Mouse (Mus musculus): Measurements from ENCODE around the gene Eng. TPM values are rescaled to one million over a fixed set of nuclear protein-coding genes. Genes with fewer than 3 reads are reported as not detected.

Eng gene
- total and polyA plus RNA-seq, 3 experiments: 0.08 to 0.47 (median 0.13) TPM

DNA sequence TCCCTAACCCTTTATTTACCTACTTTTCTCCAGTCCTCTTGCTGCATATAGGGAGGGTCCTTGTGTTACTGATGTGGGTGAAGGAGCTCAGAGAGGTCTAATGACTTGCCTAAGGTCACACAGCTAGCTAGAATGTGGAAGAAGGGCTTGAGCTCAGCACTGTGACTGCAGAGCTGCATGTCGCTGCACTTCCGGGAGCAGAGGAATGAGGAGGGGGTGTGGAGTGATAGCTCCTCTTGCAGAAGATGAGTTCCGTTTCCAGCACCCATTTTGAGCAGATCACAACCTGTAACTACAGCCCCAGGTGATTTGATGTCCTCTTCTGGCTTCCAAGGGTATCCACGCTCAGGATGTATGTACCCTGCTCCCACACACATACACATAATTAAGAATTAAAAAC is 77.8 kb downstream of the Eng start:
- no peaks in the 10 kb centered on the region for H3K27me3 ChIP-seq (replicated peaks)
- DNase-seq (ENCODE audit: extremely low read depth): no peak
- TF ChIP-seq USF2 (conservative IDR thresholded peaks at IDR 0.05; ENCODE audit: low read depth, low read length): no peak
- peaks cover 27% of the 10 kb centered on the region for H3K79me2 ChIP-seq (replicated peaks; ENCODE audit: control insufficient read depth, extremely low read depth, insufficient read depth, poor library complexity, severe bottlenecking)
- H3K4me2 ChIP-seq (ENCODE audit: insufficient read depth, low read depth, poor library complexity, severe bottlenecking): no peak overlapping the region
- no peak overlapping the region for H3K27ac ChIP-seq (ENCODE audit: insufficient read depth, low read depth)
- dilution Hi-C loops (cut with MboI; ENCODE audit: extremely low pct_ligation_motif_present, extremely low pct_unique_long_range_greater_than_20kb, low sequenced_read_pairs): no loop called here
- peaks cover 24 to 53% of the 10 kb centered on the region in 2 experiments for H3K36me3 ChIP-seq (replicated peaks in 1 of 2; ENCODE audit: control insufficient read depth in 1 of 2, insufficient read depth in 1 of 2, low read length in 1 of 2)
- H3K4me1 ChIP-seq (ENCODE audit: control insufficient read depth in 1 of 2, insufficient read depth in 2 of 2): peaks cover 33 to 69% of the 10 kb centered on the region in 2 experiments
- H3K9ac ChIP-seq (ENCODE audit: insufficient read depth, low read depth): no peak overlapping the region
- in situ Hi-C loops (cut with MboI; ENCODE audit: low pct_ligation_motif_present, low pct_unique_long_range_greater_than_20kb, low sequenced_read_pairs): no loop called here
- H3K4me3 ChIP-seq (replicated peaks in 1 of 3; ENCODE audit: low read depth in 2 of 3, low read length in 2 of 3, poor library complexity in 1 of 3): no peak overlapping the region
- H3K9me3 ChIP-seq (replicated peaks; ENCODE audit: low read length): peaks cover 4% of the 10 kb centered on the region

DNA sequence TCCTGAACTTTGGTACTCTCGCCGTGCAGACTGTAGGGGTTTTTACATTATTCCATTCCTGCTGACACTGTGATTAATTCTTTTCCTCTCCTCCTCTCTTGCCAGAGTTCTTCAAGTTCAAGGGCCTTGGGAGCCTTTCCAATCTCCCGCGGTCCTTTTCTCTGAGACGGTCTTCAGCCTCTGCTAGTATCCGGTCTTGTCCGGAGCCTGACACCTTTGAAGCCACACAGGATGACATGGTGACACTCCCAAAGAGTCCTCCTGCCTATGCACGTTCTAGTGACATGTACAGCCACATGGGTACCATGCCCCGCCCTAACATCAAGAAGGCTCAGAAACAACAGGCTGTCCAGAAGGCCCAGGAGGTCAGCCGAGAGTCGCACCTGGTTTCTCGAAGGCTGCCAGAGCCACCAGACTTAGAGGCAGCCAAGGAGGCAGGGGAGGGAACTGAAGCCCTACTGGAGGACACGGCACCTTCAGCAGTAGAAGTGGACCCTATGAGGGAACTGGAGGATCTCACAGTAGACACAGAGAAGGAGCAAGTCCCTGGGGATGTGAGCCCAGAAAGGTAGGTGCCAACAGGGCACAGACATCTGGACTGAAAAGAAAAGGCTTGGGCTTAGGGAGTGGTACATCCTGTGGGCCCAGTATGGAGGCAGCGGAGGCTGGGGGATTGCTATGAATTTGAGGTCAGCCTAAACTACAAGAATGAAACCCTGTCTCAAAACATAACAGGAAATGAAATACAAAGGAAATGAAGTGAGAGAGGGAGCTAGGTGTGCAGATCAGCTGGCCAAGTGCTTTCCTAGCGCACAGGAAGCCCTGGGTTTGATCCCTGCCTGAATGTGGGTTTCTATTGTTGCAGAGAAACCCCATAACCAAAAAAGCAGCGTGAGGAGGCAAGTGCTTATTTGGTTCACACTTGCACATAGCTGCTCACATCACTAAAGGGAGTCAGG is 78.7 kb downstream of the Eng start:
- Histone ChIP-seq H3K4me1 (ENCODE audit: control insufficient read depth in 1 of 2, insufficient read depth in 2 of 2) (peaks cover 23 to 64% of the 10 kb centered on the region in 2 experiments), H3K9ac (ENCODE audit: insufficient read depth, low read depth) (no peak overlapping the region), H3K36me3 (replicated peaks in 1 of 2; ENCODE audit: control insufficient read depth in 1 of 2, insufficient read depth in 1 of 2, low read length in 1 of 2) (peaks cover 28 to 63% of the 10 kb centered on the region in 2 experiments), H3K4me3 (replicated peaks in 1 of 3; ENCODE audit: low read depth in 2 of 3, low read length in 2 of 3, poor library complexity in 1 of 3) (no peak overlapping the region), H3K9me3 (replicated peaks; ENCODE audit: low read length) (peaks cover 4% of the 10 kb centered on the region), H3K27ac (ENCODE audit: insufficient read depth, low read depth) (no peak overlapping the region), H3K27me3 (replicated peaks) (no peaks in the 10 kb centered on the region), H3K79me2 (replicated peaks; ENCODE audit: control insufficient read depth, extremely low read depth, insufficient read depth, poor library complexity, severe bottlenecking) (peaks cover 27% of the 10 kb centered on the region), H3K4me2 (ENCODE audit: insufficient read depth, low read depth, poor library complexity, severe bottlenecking) (no peak overlapping the region)
- in situ Hi-C loops (cut with MboI; ENCODE audit: low pct_ligation_motif_present, low pct_unique_long_range_greater_than_20kb, low sequenced_read_pairs): no loop called here
- dilution Hi-C loops (cut with MboI; ENCODE audit: extremely low pct_ligation_motif_present, extremely low pct_unique_long_range_greater_than_20kb, low sequenced_read_pairs): no loop called here
- DNase-seq (ENCODE audit: extremely low read depth): no peak
- TF ChIP-seq USF1 (IDR thresholded peaks at IDR 0.05; ENCODE audit: low read depth, low read length): no peak
- no peak for TF ChIP-seq CHD1 (IDR thresholded peaks at IDR 0.05; ENCODE audit: low read depth, low read length)
- no peak for TF ChIP-seq EP300 (IDR thresholded peaks at IDR 0.05; ENCODE audit: low read length)
- TF ChIP-seq ETS1 (conservative IDR thresholded peaks at IDR 0.05; ENCODE audit: low read depth, low read length): no peak
- TF ChIP-seq POLR2A (IDR thresholded peaks at IDR 0.05; ENCODE audit: low read depth, low read length): no peak
- TF ChIP-seq ZNF384 (IDR thresholded peaks at IDR 0.05; ENCODE audit: low read depth, low read length): no peak
- no peak for TF ChIP-seq KAT2A (IDR thresholded peaks at IDR 0.05; ENCODE audit: insufficient replicate concordance, low read length)
- TF ChIP-seq CTCF (conservative IDR thresholded peaks at IDR 0.05 in 1 of 2, IDR thresholded peaks at IDR 0.05 in 1 of 2; ENCODE audit: low read depth in 2 of 2, low read length in 2 of 2): no peak
- no peak for TF ChIP-seq MAZ (IDR thresholded peaks at IDR 0.05; ENCODE audit: low read depth, low read length)
- TF ChIP-seq IRF4 (IDR thresholded peaks at IDR 0.05; ENCODE audit: low read depth, low read length): no peak
- no peak for TF ChIP-seq BHLHE40 (IDR thresholded peaks at IDR 0.05; ENCODE audit: low read depth, low read length)
- no peak for TF ChIP-seq TBP (conservative IDR thresholded peaks at IDR 0.05; ENCODE audit: low read depth, low read length)
- TF ChIP-seq ZMIZ1 (IDR thresholded peaks at IDR 0.05; ENCODE audit: low read depth, low read length): no peak
- TF ChIP-seq GABPA (IDR thresholded peaks at IDR 0.05; ENCODE audit: insufficient replicate concordance, low read depth, low read length): no peak
- no peak for TF ChIP-seq MXI1 (IDR thresholded peaks at IDR 0.05; ENCODE audit: low read depth, low read length)
- TF ChIP-seq TCF12 (IDR thresholded peaks at IDR 0.05; ENCODE audit: low read depth, low read length): no peak
- no peak for TF ChIP-seq ZKSCAN1 (IDR thresholded peaks at IDR 0.05; ENCODE audit: borderline replicate concordance, low read depth, low read length)
- TF ChIP-seq ELF1 (IDR thresholded peaks at IDR 0.05; ENCODE audit: low read depth, low read length): no peak
- no peak for TF ChIP-seq MAFK (IDR thresholded peaks at IDR 0.05; ENCODE audit: insufficient replicate concordance, low read length)
- TF ChIP-seq POLR2AphosphoS2 (IDR thresholded peaks at IDR 0.05; ENCODE audit: low read depth, low read length): no peak
